Mouse (Mus musculus) CD4-positive, CD25-positive, alpha-beta regulatory T cell, adult 4 months (primary cell): ENCODE measurements around the gene Npff. TPM values are rescaled to one million over a fixed set of nuclear protein-coding genes. Genes with fewer than 3 reads are reported as not detected.

Source experiments
- ATAC-seq: one replicate; pipeline ENCODE4 v1.8.0; 2017
- polyA plus RNA-seq, 2 experiments: library from polyadenylated mRNA; unstranded; fragments of 100-300 nt; shearing (Covaris generic); gene quantifications; one replicate each; pipeline ENCODE4 v1.2.1; 2017

Npff gene
- polyA plus RNA-seq, 2 experiments from 2014 or later, result 4.6 to 5.5 TPM

- ATAC-seq, result no peak
Measured at GRCm38 (mm10) chr15:102519211-102520141, 5.3 kb downstream of the Npff start.

GRCm38 (mm10) chr15:102518859-102519201, 5.9 kb downstream of the Npff start:
- ATAC-seq, result no peak

- peak; percentile 87 for ATAC-seq
Measured at GRCm38 (mm10) chr15:102517976-102518858, 6.5 kb downstream of the Npff start, which contains the start of gene Tarbp2. TSS of gene Tarbp2 (plus strand) at chr15:102518192.

- no peak for ATAC-seq
Measured at GRCm38 (mm10) chr15:102517631-102517975, 7.1 kb downstream of the Npff start.

GRCm38 (mm10) chr15:102516728-102517404, 7.9 kb downstream of the Npff start, which contains the start of gene Map3k12:
TSS of gene Map3k12 (minus strand) at chr15:102517064.
- peak; percentile 3 for ATAC-seq

GRCm38 (mm10) chr15:102516293-102516692, 8.4 kb downstream of the Npff start:
- ATAC-seq, result no peak

- no peak for ATAC-seq
Measured at GRCm38 (mm10) chr15:102515791-102516190, 9.0 kb downstream of the Npff start.

- ATAC-seq, result no peak
Measured at GRCm38 (mm10) chr15:102515261-102515660, 9.5 kb downstream of the Npff start.

GRCm38 (mm10) chr15:102513004-102513403, 11.7 kb downstream of the Npff start:
- no peak for ATAC-seq

GRCm38 (mm10) chr15:102512471-102512870, 12.3 kb downstream of the Npff start:
- no peak for ATAC-seq

- ATAC-seq, result no peak
Measured at GRCm38 (mm10) chr15:102512010-102512409, 12.7 kb downstream of the Npff start.

GRCm38 (mm10) chr15:102511285-102511833, 13.4 kb downstream of the Npff start:
- ATAC-seq, result no peak

GRCm38 (mm10) chr15:102510590-102511284, 14.0 kb downstream of the Npff start:
- peak; percentile 89 for ATAC-seq

- ATAC-seq, result no peak
Measured at GRCm38 (mm10) chr15:102510110-102510509, 14.6 kb downstream of the Npff start.

- no peak for ATAC-seq
Measured at GRCm38 (mm10) chr15:102508336-102508735, 16.4 kb downstream of the Npff start.

- ATAC-seq, result no peak
Measured at GRCm38 (mm10) chr15:102507561-102507960, 17.2 kb downstream of the Npff start.

- no peak for ATAC-seq
Measured at GRCm38 (mm10) chr15:102506864-102507263, 17.9 kb downstream of the Npff start.

GRCm38 (mm10) chr15:102506464-102506830, 18.3 kb downstream of the Npff start:
- ATAC-seq, result no peak

- ATAC-seq, result no peak
Measured at GRCm38 (mm10) chr15:102505770-102506463, 18.8 kb downstream of the Npff start.

- no peak for ATAC-seq
Measured at GRCm38 (mm10) chr15:102505073-102505769, 19.5 kb downstream of the Npff start.
